Mouse (Mus musculus) ovary, adult 2 months (tissue): ENCODE measurements around the gene Ltn1. TPM values are rescaled to one million over a fixed set of nuclear protein-coding genes. Genes with fewer than 3 reads are reported as not detected.

Source experiments
- polyA plus RNA-seq: library from polyadenylated mRNA; depleted of rRNA; stranded (reverse); fragments of >200 nt; gene quantifications from 2 replicates; pipeline ENCODE4 v1.2.3, GENCODE M21; 2012; rRNA removed

Gene Ltn1
- polyA plus RNA-seq, result 4.9 and 6.2 TPM in 2 replicates

GRCm38 (mm10) chr16:87432033-87432814, at the start of gene Ltn1:
TSS of gene Ltn1 (minus strand) at chr16:87432612.

GRCm38 (mm10) chr16:87454419-87455179, 22.2 kb upstream of the Ltn1 start, which contains the start of gene Usp16:
TSS of gene Usp16 (plus strand) at chr16:87454703.

GRCm38 (mm10) chr16:87440184-87440686, 7.8 kb upstream of the Ltn1 start, which contains the start of gene Rwdd2b:
TSS of gene Rwdd2b (minus strand) at chr16:87440573.

GRCm38 (mm10) chr16:87354075-87354583, 78.3 kb downstream of the Ltn1 start, which contains the start of gene N6amt1:
TSS of gene N6amt1 (plus strand) at chr16:87354185.

Other genes with a start within 250 kb of the Ltn1 start
- 13.7 and 16.1 TPM in 2 replicates for gene N6amt1, start 78.4 kb downstream of the Ltn1 start, polyA plus RNA-seq
- 3.1 and 3.2 TPM in 2 replicates for gene Rwdd2b, start 8.0 kb upstream of the Ltn1 start, polyA plus RNA-seq
- 12.9 and 15.8 TPM in 2 replicates for gene Usp16, start 22.1 kb upstream of the Ltn1 start, polyA plus RNA-seq
- 14.0 and 16.8 TPM in 2 replicates for gene Cct8, start 63.3 kb upstream of the Ltn1 start, polyA plus RNA-seq
- 5.6 and 6.5 TPM in 2 replicates for gene Map3k7cl, start 120.7 kb upstream of the Ltn1 start, polyA plus RNA-seq